Mouse (Mus musculus) thymus, adult 2 months (tissue): Measurements from ENCODE around the gene Dusp1. TPM values are rescaled to one million over a fixed set of nuclear protein-coding genes. Genes with fewer than 3 reads are reported as not detected.

Experiments used
- DNase-seq: peaks from one replicate; pipeline ENCODE4 v3.0.0; 2021
- H3K27ac ChIP-seq: fragments of 200-500 bp; 2 replicates; pipeline ENCODE4 v1.5.1; 2012; ENCODE audit warnings: low read length, control low read depth; ENCODE audit not compliant: control insufficient read depth, insufficient read depth
- H3K27me3 ChIP-seq: fragments of 200-500 bp; 2 replicates; pipeline ENCODE4 v1.6.1; 2012; ENCODE audit warnings: mild to moderate bottlenecking, low read length, moderate library complexity, mixed read lengths; ENCODE audit not compliant: control insufficient read depth, insufficient read depth
- H3K36me3 ChIP-seq: fragments of 200-500 bp; 2 replicates; pipeline ENCODE4 v1.6.1; 2012; ENCODE audit warnings: mild to moderate bottlenecking, low read length, moderate library complexity; ENCODE audit not compliant: control insufficient read depth, insufficient read depth
- H3K4me1 ChIP-seq: fragments of 200-500 bp; replicated peaks from 2 replicates; pipeline ENCODE4 v1.6.1; 2012; ENCODE audit warnings: low read length; ENCODE audit not compliant: control insufficient read depth, insufficient read depth
- H3K4me3 ChIP-seq: fragments of 200-500 bp; 2 replicates; pipeline ENCODE4 v1.5.1; 2012; ENCODE audit warnings: mild to moderate bottlenecking, low read length, control low read depth, moderate library complexity; ENCODE audit not compliant: control insufficient read depth, insufficient read depth
- CTCF ChIP-seq: fragments of 200-500 bp; IDR thresholded peaks from 2 replicates; pipeline ENCODE4 v1.5.1; 2012; ENCODE audit warnings: mild to moderate bottlenecking, control low read depth, low read length, moderate library complexity, borderline replicate concordance; ENCODE audit not compliant: control insufficient read depth, poor library complexity, insufficient read depth; ENCODE audit errors: extremely low read depth
- POLR2A ChIP-seq: fragments of 200-500 bp; IDR thresholded peaks from 2 replicates; pipeline ENCODE4 v1.6.1; 2012; ENCODE audit warnings: mild to moderate bottlenecking, low read length, control low read depth, moderate library complexity; ENCODE audit not compliant: control insufficient read depth, poor library complexity, insufficient read depth; ENCODE audit errors: extremely low read depth
- WGBS: fragments of 180-500 bp; shearing (Covaris S2); methylation state at CpG from one replicate; pipeline ENCODE4 v1.1.7; 2018; 5-methylcytosine and 5-hydroxymethylcytosine counted together
- polyA plus RNA-seq: library from polyadenylated mRNA; depleted of rRNA; stranded (reverse); fragments of >200 nt; gene quantifications from 2 replicates; pipeline ENCODE4 v1.2.3, GENCODE M21; 2012; rRNA removed

The Dusp1 gene
- polyA plus RNA-seq, 1 experiment: 59.3 TPM

DNA sequence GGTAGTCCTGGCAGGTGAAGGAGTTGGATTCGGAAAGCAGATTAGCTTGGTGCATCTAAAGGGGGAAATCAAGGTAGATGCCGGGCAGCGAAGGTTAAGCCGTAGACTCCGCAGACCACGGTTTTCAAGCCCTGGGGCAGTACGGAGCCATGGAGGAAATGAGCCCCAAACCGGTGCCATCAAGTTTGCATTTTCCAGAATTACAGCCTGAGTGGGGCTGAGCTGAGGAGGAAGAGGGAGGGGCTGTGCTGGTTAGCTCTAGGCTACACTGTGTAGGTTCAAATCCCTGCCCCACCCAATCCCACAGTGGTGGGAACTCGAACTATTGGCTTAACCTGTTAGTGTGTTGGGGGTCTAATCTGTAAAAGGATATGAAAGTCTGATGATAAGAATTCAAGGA, 97.4 kb downstream of the Dusp1 start:
- Histone ChIP-seq H3K27ac (no peak overlapping the region), H3K4me3 (no peak overlapping the region), H3K4me1 (no peaks in the 10 kb centered on the region), H3K36me3 (no peaks in the 10 kb centered on the region), H3K27me3 (no peaks in the 10 kb centered on the region)
- TF ChIP-seq POLR2A (no peak), CTCF (no peak)
- DNase-seq: no peak
- WGBS: 89% methylated on average over 9 of the region's 9 CpGs

DNA sequence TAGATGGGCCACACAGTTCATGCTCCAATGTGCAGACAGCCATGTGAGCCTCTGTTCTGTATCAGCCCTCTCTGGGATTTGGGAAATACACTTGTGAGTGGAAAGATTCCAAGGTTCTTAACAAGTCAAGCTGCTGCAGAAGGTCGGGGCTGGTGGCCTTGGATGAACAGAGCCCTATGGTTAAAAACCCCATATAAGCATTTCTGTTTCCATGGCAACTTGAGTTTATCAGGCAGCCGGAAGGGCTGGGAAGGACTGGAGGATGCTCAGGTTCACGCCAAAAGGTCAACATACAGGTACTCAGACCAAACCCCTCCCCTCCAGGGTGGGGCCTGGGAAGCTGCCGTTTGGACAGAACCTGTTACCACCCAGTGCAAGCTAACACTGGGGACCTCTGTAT, 97.9 kb downstream of the Dusp1 start:
- Histone ChIP-seq H3K27me3 (no peaks in the 10 kb centered on the region), H3K4me1 (no peaks in the 10 kb centered on the region), H3K36me3 (no peaks in the 10 kb centered on the region), H3K4me3 (no peak overlapping the region), H3K27ac (no peak overlapping the region)
- TF ChIP-seq POLR2A (no peak), CTCF (no peak)
- WGBS: 78% methylated on average over 4 of the region's 4 CpGs
- no peak for DNase-seq

DNA sequence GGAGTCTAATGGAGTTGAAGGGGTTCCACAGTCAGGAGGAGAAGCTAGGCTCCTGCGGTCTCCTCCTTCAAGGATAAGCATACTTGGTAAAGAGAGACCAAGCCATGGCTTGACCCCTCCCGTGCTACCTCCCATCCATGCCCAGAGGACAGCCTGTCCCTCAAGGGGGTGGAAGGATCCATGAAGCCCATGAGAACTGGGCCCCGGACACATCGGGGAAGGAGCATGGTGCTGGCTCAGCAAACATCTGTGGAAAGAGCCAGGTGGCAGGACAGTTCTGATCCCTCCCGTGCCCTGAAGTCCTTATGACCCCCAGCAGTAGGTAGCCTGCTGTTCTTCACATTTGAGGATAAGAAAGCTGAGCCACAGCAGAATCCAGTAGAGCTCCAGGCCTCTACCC, 98.5 kb downstream of the Dusp1 start:
- no peak overlapping the region for H3K27ac ChIP-seq
- H3K4me1 ChIP-seq: no peaks in the 10 kb centered on the region
- TF ChIP-seq CTCF (no peak), POLR2A (no peak)
- H3K4me3 ChIP-seq: no peak overlapping the region
- DNase-seq: no peak
- WGBS: 97% methylated on average over 5 of the region's 5 CpGs
- H3K36me3 ChIP-seq: no peaks in the 10 kb centered on the region
- H3K27me3 ChIP-seq: no peaks in the 10 kb centered on the region

DNA sequence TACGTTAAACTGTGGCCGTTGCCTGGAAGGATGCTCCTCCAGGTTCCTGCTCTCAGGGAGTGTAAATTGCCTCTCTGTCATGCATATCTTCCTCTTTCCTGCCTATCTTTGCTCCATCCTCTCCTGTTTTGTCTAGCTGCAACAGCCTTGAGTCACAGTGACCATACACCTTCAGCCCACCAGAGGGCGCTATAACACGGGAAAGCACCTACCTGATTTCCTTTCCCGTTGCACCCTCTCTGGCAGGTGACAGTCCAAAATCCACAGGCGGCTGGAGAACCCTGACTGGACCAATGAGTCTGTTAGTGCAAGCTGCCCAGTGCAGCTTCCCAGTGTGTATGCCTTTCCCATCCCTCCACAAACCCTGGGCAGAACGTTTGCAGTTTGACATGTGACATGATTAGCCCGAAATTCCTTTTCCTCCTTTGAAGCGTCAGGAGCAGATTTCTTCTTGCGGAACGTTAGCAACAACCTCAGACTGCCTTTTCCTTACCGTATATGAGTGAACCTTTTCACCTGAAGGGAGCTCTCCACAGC, 99.2 kb downstream of the Dusp1 start:
- Histone ChIP-seq H3K4me1 (no peaks in the 10 kb centered on the region), H3K27me3 (no peaks in the 10 kb centered on the region), H3K4me3 (no peak overlapping the region), H3K36me3 (no peaks in the 10 kb centered on the region), H3K27ac (no peak overlapping the region)
- WGBS: 39% methylated on average over 12 of the region's 12 CpGs
- TF ChIP-seq POLR2A (no peak), CTCF (peak; percentile 74; the same call in 1 of the 2 replicates)
- peak; percentile 74 for DNase-seq

- Histone ChIP-seq H3K27ac (no peak overlapping the region), H3K4me3 (no peak overlapping the region), H3K36me3 (no peaks in the 10 kb centered on the region), H3K4me1 (no peaks in the 10 kb centered on the region), H3K27me3 (no peaks in the 10 kb centered on the region)
- DNase-seq: no peak
- TF ChIP-seq POLR2A (no peak), CTCF (no peak)
- WGBS: 89% methylated on average over 7 of the region's 7 CpGs
These were observed 103.9 kb downstream of the Dusp1 start for GRCm38 (mm10) chr17:26458049-26458448.

DNA sequence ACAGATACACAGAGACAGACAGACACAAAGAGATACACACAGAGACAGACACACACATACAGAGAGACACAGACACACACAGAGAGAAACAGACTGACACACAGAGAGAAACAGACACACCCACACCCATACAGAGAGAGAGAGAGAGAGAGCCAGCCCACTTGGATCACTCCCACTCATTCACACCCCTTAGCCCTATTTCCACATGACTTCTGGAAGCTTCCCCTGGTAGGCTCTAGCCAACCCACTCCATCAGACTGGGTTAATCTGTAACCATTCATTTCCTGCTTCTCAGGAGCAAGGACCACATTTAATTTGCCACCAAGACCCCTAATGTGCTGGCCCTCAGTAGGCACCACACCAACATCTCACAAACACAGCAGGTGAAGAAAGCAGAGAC, 104.4 kb downstream of the Dusp1 start:
- peaks cover under 1% of the 10 kb centered on the region; the same call in 1 of the 2 replicates for H3K4me1 ChIP-seq
- H3K4me3 ChIP-seq: no peak overlapping the region
- H3K36me3 ChIP-seq: no peaks in the 10 kb centered on the region
- TF ChIP-seq CTCF (no peak), POLR2A (no peak)
- no peak for DNase-seq
- no peak overlapping the region for H3K27ac ChIP-seq
- no peaks in the 10 kb centered on the region for H3K27me3 ChIP-seq

Other genes with a start within 250 kb of the Dusp1 start
- 26.2 and 69.9 TPM in 2 replicates for gene Neurl1b, start 147.3 kb downstream of the Dusp1 start, polyA plus RNA-seq
- gene Ergic1, start 639 bp downstream of the Dusp1 start, polyA plus RNA-seq: 80.2 and 86.3 TPM in 2 replicates
- 279 and 354 TPM in 2 replicates for gene Atp6v0e, start 101.1 kb upstream of the Dusp1 start, polyA plus RNA-seq
- gene Crebrf, start 153.5 kb upstream of the Dusp1 start, polyA plus RNA-seq: 6.7 and 8.0 TPM in 2 replicates
- gene Bnip1, start 218.9 kb upstream of the Dusp1 start, polyA plus RNA-seq: 23.1 and 24.5 TPM in 2 replicates